Mouse (Mus musculus) CH12.LX (cell line): ENCODE measurements around the gene Smyd5. TPM values are rescaled to one million over a fixed set of nuclear protein-coding genes. Genes with fewer than 3 reads are reported as not detected.
"Not testable (repeated sequence)": the region's sequence is repeated elsewhere in the genome, so short reads cannot be mapped to it uniquely, and the experiment has no call there.

Experiments
- DNase-seq: peaks from one replicate; pipeline ENCODE4 v3.0.0-alpha.2; 2013; ENCODE audit errors: extremely low read depth
- H3K27ac ChIP-seq: 2 replicates; pipeline ENCODE4 v1.5.1; 2012; ENCODE audit warnings: low read depth, mild to moderate bottlenecking, control low read depth, moderate library complexity; ENCODE audit not compliant: insufficient read depth
- H3K27me3 ChIP-seq: replicated peaks from 2 replicates; pipeline ENCODE3; 2012; ENCODE audit warnings: inconsistent platforms
- H3K36me3 ChIP-seq, 2 experiments: replicated peaks in 1 of 2; 2 replicates each; pipeline versions ENCODE3 to v1.6.1; 2012; ENCODE audit warnings: inconsistent platforms in 1 of 2, low read length in 1 of 2, mild to moderate bottlenecking in 1 of 2, mixed read lengths in 1 of 2, moderate library complexity in 1 of 2; ENCODE audit not compliant: control insufficient read depth in 1 of 2, insufficient read depth in 1 of 2
- H3K4me1 ChIP-seq, 2 experiments: 2 replicates each; pipeline ENCODE4 v1.6.1; 2012; ENCODE audit warnings: inconsistent platforms in 1 of 2, moderate library complexity in 1 of 2; ENCODE audit not compliant: insufficient read depth in 2 of 2, control insufficient read depth in 1 of 2
- H3K4me2 ChIP-seq: 2 replicates; pipeline ENCODE4 v1.6.1; 2012; ENCODE audit warnings: low read depth, mild to moderate bottlenecking, control low read depth; ENCODE audit not compliant: poor library complexity, insufficient read depth, severe bottlenecking
- H3K4me3 ChIP-seq, 3 experiments: fragments of 150-350 bp in 1 of 3; sonication (generic) in 1 of 3; replicated peaks in 1 of 3; 2 replicates each; pipeline versions ENCODE3 to v1.5.1; 2011 to 2012; ENCODE audit warnings: low read depth in 2 of 3, low read length in 2 of 3, mild to moderate bottlenecking in 2 of 3, moderate library complexity in 2 of 3, control low read depth in 1 of 3, improper control_type of control experiment in 1 of 3, inconsistent platforms in 1 of 3, mixed read lengths in 1 of 3; ENCODE audit not compliant: poor library complexity in 1 of 3
- H3K79me2 ChIP-seq: replicated peaks from 2 replicates; pipeline ENCODE4 v1.6.1; 2012; ENCODE audit warnings: mild to moderate bottlenecking, moderate library complexity; ENCODE audit not compliant: control insufficient read depth, poor library complexity, insufficient read depth, severe bottlenecking; ENCODE audit errors: extremely low read depth
- H3K9ac ChIP-seq: 2 replicates; pipeline ENCODE4 v1.6.1; 2012; ENCODE audit warnings: low read depth, mild to moderate bottlenecking, control low read depth, moderate library complexity; ENCODE audit not compliant: insufficient read depth
- H3K9me3 ChIP-seq: replicated peaks from 2 replicates; pipeline ENCODE3; 2012; ENCODE audit warnings: low read length, inconsistent platforms, mixed read lengths
- CHD2 ChIP-seq: IDR thresholded peaks from 2 replicates; pipeline ENCODE4 v1.6.1; 2011; ENCODE audit warnings: low read length, improper control_type of control experiment
- E2F4 ChIP-seq: IDR thresholded peaks from 2 replicates; pipeline ENCODE4 v1.6.1; 2011; ENCODE audit warnings: low read depth, low read length, improper control_type of control experiment; ENCODE audit not compliant: insufficient replicate concordance
- MAFK ChIP-seq: IDR thresholded peaks from 2 replicates; pipeline ENCODE4 v1.6.1; 2011; ENCODE audit warnings: low read length, improper control_type of control experiment; ENCODE audit not compliant: insufficient replicate concordance
- PAX5 ChIP-seq: IDR thresholded peaks from 2 replicates; pipeline ENCODE4 v1.6.1; 2012; ENCODE audit warnings: low read length, inconsistent platforms, mixed read lengths
- POLR2A ChIP-seq: IDR thresholded peaks from 2 replicates; pipeline ENCODE4 v1.6.1; 2011; ENCODE audit warnings: low read depth, mild to moderate bottlenecking, improper control_type of control experiment, low read length
- SIN3A ChIP-seq: IDR thresholded peaks from 2 replicates; pipeline ENCODE4 v1.6.1; 2012; ENCODE audit warnings: low read length, improper control_type of control experiment, inconsistent platforms
- TBP ChIP-seq: conservative IDR thresholded peaks from 2 replicates; pipeline ENCODE4 v1.6.1; 2011; ENCODE audit warnings: low read depth, low read length, improper control_type of control experiment
- ZMIZ1 ChIP-seq: IDR thresholded peaks from 2 replicates; pipeline ENCODE4 v1.6.1; 2012; ENCODE audit warnings: low read depth, mild to moderate bottlenecking, inconsistent platforms, low read length, improper control_type of control experiment
- dilution Hi-C: fragments of 300-500 bp; cut with MboI; formaldehyde crosslinking; loops from 2 replicates; pipeline ENCODE4 v1.14.3; 2020; ENCODE audit warnings: low sequenced_read_pairs; ENCODE audit not compliant: extremely low pct_unique_long_range_greater_than_20kb, extremely low pct_ligation_motif_present
- in situ Hi-C: fragments of 300-500 bp; cut with MboI; formaldehyde crosslinking; loops from 3 replicates; pipeline ENCODE4 v1.14.3; 2019; ENCODE audit warnings: low sequenced_read_pairs, low pct_ligation_motif_present, low pct_unique_long_range_greater_than_20kb, mixed read lengths
- polyA plus RNA-seq: library from polyadenylated mRNA; unstranded; fragments of >175 nt; gene quantifications from 2 replicates; pipeline ENCODE4 v1.2.1, GENCODE M21; 2012; ENCODE audit warnings: low read depth; ENCODE audit not compliant: insufficient read length
- total RNA-seq, 2 experiments: library from RNA; depleted of rRNA; stranded (reverse); fragments of 300-350 nt in 1 of 2; fragments of >200 nt in 1 of 2; gene quantifications; 2 replicates each; pipeline ENCODE4 v1.2.3; 2012 to 2014

Gene Smyd5
- total and polyA plus RNA-seq, 3 experiments, result 68.1 to 109 (median 75.5) TPM

DNA sequence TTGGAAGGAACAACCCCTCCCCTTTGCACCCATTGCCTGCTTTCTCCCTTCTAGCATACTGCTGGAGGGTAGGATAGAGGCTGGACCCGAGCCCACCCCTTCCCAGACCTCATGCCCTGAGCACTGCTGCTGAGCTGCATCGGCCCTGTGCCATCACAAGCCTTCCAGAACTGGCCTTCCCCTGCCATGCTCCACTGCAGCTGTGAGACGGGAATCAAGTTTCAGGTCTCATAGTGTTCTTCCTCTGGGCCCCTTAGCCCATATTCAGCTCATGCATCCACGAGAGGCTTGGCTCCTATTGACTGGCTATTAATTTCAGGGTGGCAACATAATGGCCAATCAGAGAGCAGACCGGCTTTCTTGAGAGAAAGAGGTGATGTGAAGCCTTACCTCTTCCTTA lies 13.5 kb downstream of the Smyd5 start:
- Histone ChIP-seq H3K27ac (no peak overlapping the region), H3K4me3 (no peak overlapping the region), H3K9me3 (no peaks in the 10 kb centered on the region), H3K4me2 (no peak overlapping the region), H3K9ac (no peak overlapping the region), H3K36me3 (peaks cover 57 to 85% of the 10 kb centered on the region in 2 experiments), H3K79me2 (no peaks in the 10 kb centered on the region), H3K27me3 (no peaks in the 10 kb centered on the region), H3K4me1 (peaks cover 0 to 2% of the 10 kb centered on the region in 2 experiments; a peak in 1 of 4 replicates)
- DNase-seq, result no peak
- dilution Hi-C loops (no loop called here), in situ Hi-C loops (no loop called here)
- no peak for TF ChIP-seq ZMIZ1
- no peak for TF ChIP-seq TBP
- no peak for TF ChIP-seq PAX5

DNA sequence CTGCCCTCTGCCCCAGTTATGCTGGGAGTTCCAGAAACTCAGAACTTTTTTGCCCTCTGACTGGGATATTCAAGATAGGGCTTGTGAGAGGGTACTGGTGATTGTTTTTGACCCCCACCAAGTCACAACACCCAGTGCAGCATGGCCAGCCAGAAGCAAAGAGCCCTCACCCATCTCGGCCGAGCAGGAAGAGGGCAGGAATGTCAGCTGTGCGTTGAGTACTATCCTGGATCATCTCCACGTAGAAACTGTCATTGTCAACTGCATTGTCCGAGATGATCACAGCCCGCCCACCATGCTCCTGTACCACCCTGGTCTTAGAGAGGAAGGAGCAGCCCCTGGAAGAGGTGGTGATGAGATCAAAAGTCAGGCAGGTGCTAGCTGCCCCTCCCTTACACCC lies 15.6 kb downstream of the Smyd5 start:
- in situ Hi-C loops, result no loop called here
- Histone ChIP-seq H3K4me1 (peaks cover 0 to 8% of the 10 kb centered on the region in 2 experiments; a peak in 2 of 4 replicates), H3K9me3 (no peaks in the 10 kb centered on the region), H3K4me2 (no peak overlapping the region), H3K36me3 (peaks cover 37 to 65% of the 10 kb centered on the region in 2 experiments), H3K27ac (no peak overlapping the region), H3K27me3 (no peaks in the 10 kb centered on the region), H3K79me2 (peaks cover 4% of the 10 kb centered on the region), H3K9ac (no peak overlapping the region), H3K4me3 (no peak overlapping the region)
- DNase-seq, result no peak
- dilution Hi-C loops, result no loop called here
- no peak for TF ChIP-seq CHD2
- TF ChIP-seq MAFK, result no peak
- no peak for TF ChIP-seq SIN3A
- no peak for TF ChIP-seq E2F4
- no peak for TF ChIP-seq POLR2A

DNA sequence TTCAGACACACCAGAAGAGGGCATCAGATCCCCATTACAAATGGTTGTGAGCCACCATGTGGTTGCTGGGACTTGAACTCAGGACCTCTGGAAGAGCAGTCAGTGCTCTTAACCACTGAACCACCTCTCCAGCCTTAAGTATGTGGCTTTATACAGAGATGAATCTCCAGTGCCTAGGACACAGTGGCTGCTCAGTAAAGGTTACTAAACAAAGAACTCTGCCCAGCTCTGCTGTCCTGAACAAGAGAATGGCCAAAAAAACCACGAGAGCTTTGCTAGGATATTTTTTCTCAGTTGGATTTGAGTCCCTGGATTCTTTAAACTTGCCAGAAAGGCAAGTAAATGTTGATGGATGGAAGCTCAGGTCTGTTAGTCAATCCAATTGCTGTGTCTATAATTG lies 18.4 kb downstream of the Smyd5 start:
- Histone ChIP-seq H3K36me3 (peaks cover 20 to 54% of the 10 kb centered on the region in 2 experiments), H3K9ac (peak overlapping the region; percentile 65; the same call in 1 of the 2 replicates), H3K4me1 (peaks cover 0 to 29% of the 10 kb centered on the region in 2 experiments; a peak in 2 of 4 replicates), H3K4me2 (peak overlapping the region; percentile 57), H3K79me2 (peaks cover 31% of the 10 kb centered on the region)
- H3K4me3 ChIP-seq, H3K27me3 ChIP-seq, H3K27ac ChIP-seq, H3K9me3 ChIP-seq, DNase-seq, dilution Hi-C loops: not testable (repeated sequence)
- in situ Hi-C loops, result loop anchor here (25.0 kb wide), 1 partner anchor 462 kb away; the partner anchor contains the start of genes Nat8f1, Nat8f4 and Tprkb
